Mouse (Mus musculus) hindbrain, embryonic 15.5 days (tissue): ENCODE data around the gene Nup160. TPM values are rescaled to one million over a fixed set of nuclear protein-coding genes. Genes with fewer than 3 reads are reported as not detected.

Experiments used
- ATAC-seq: fragments of 200-750 bp; cut with Nextera tagmentation; 2 replicates; pipeline ENCODE4 v1.8.0; 2017; ENCODE audit warnings: low read depth, moderate number of reproducible peaks, moderate TSS enrichment; ENCODE audit not compliant: low FRiP score
- H3K27ac ChIP-seq: fragments of 300-500 bp; sonication (generic); replicated peaks from 2 replicates; pipeline ENCODE4 v1.5.1; 2015; ENCODE audit warnings: mild to moderate bottlenecking, inconsistent platforms
- H3K27me3 ChIP-seq: fragments of 300-500 bp; sonication (generic); 2 replicates; pipeline ENCODE4 v1.6.1; 2015; ENCODE audit warnings: control low read depth, inconsistent platforms
- H3K36me3 ChIP-seq: fragments of 300-500 bp; sonication (generic); 2 replicates; pipeline ENCODE4 v1.6.1; 2015; ENCODE audit warnings: control low read depth, inconsistent platforms
- H3K4me1 ChIP-seq: fragments of 300-500 bp; sonication (generic); replicated peaks from 2 replicates; pipeline ENCODE4 v1.6.1; 2015; ENCODE audit warnings: control low read depth, inconsistent platforms
- H3K4me2 ChIP-seq: fragments of 300-500 bp; sonication (generic); 2 replicates; pipeline ENCODE4 v1.6.1; 2015; ENCODE audit warnings: moderate library complexity, mild to moderate bottlenecking, inconsistent platforms
- H3K4me3 ChIP-seq: fragments of 300-500 bp; sonication (generic); 2 replicates; pipeline ENCODE4 v1.5.1; 2015; ENCODE audit warnings: mild to moderate bottlenecking, inconsistent platforms
- H3K9ac ChIP-seq: fragments of 300-500 bp; sonication (generic); 2 replicates; pipeline ENCODE4 v1.6.1; 2015; ENCODE audit warnings: inconsistent platforms
- H3K9me3 ChIP-seq: fragments of 300-500 bp; sonication (generic); 2 replicates; pipeline ENCODE4 v1.6.1; 2016; ENCODE audit warnings: control low read depth, inconsistent platforms
- WGBS: fragments of 180-500 bp; shearing (Covaris S2); methylation state at CpG from one replicate; pipeline ENCODE4 v1.1.7; 2015; 5-methylcytosine and 5-hydroxymethylcytosine counted together
- polyA plus RNA-seq: library from polyadenylated mRNA; unstranded; fragments of >200 nt; fragmentation: Nextera tagmentation; extraction: Ambion mirVana; gene quantifications from 2 replicates; pipeline ENCODE4 v1.2.1, GENCODE M21; 2015

Nup160 gene
- polyA plus RNA-seq, 1 experiment from 2014 or later, result 23.4 TPM

- Histone ChIP-seq H3K36me3 (peaks cover 51% of the 10 kb centered on the region), H3K9ac (no peak overlapping the region), H3K4me1 (peaks cover 27% of the 10 kb centered on the region), H3K4me3 (no peak overlapping the region), H3K27ac (no peak overlapping the region), H3K4me2 (no peak overlapping the region), H3K27me3 (no peaks in the 10 kb centered on the region), H3K9me3 (no peaks in the 10 kb centered on the region)
- WGBS, result 85% methylated on average over 6 of the region's 6 CpGs
- ATAC-seq, result no peak
These were observed 72.9 kb downstream of the Nup160 start for GRCm38 (mm10) chr2:90749676-90750459.

- Histone ChIP-seq H3K9me3 (no peaks in the 10 kb centered on the region), H3K4me3 (no peak overlapping the region), H3K27ac (no peak overlapping the region), H3K4me2 (no peak overlapping the region), H3K9ac (no peak overlapping the region), H3K4me1 (peaks cover 13% of the 10 kb centered on the region), H3K27me3 (no peaks in the 10 kb centered on the region), H3K36me3 (peaks cover 72% of the 10 kb centered on the region)
- ATAC-seq, result no peak
- 93% methylated on average over 2 of the region's 2 CpGs for WGBS
These were observed 76.5 kb downstream of the Nup160 start for GRCm38 (mm10) chr2:90753565-90753964.

- no peaks in the 10 kb centered on the region for H3K27me3 ChIP-seq
- no peak overlapping the region for H3K4me3 ChIP-seq
- no peak overlapping the region for H3K9ac ChIP-seq
- no peak overlapping the region for H3K27ac ChIP-seq
- 98% methylated on average over 3 of the region's 3 CpGs for WGBS
- ATAC-seq, result no peak
- H3K4me2 ChIP-seq, result no peak overlapping the region
- peaks cover 7% of the 10 kb centered on the region; the same call in 1 of the 2 replicates for H3K4me1 ChIP-seq
- no peaks in the 10 kb centered on the region for H3K9me3 ChIP-seq
- peaks cover 75% of the 10 kb centered on the region for H3K36me3 ChIP-seq
These were observed 77.2 kb downstream of the Nup160 start for GRCm38 (mm10) chr2:90754188-90754587.

GRCm38 (mm10) chr2:90765123-90765522 is 88.1 kb downstream of the Nup160 start:
- no peak for ATAC-seq
- no peak overlapping the region for H3K4me3 ChIP-seq
- no peaks in the 10 kb centered on the region for H3K9me3 ChIP-seq
- H3K9ac ChIP-seq, result no peak overlapping the region
- no peaks in the 10 kb centered on the region for H3K4me1 ChIP-seq
- peaks cover 86% of the 10 kb centered on the region for H3K36me3 ChIP-seq
- no peaks in the 10 kb centered on the region for H3K27me3 ChIP-seq
- no peak overlapping the region for H3K4me2 ChIP-seq
- H3K27ac ChIP-seq, result no peak overlapping the region
- 90% methylated on average over 3 of the region's 3 CpGs for WGBS

- ATAC-seq, result no peak
- 57% methylated on average over 3 of the region's 3 CpGs for WGBS
- Histone ChIP-seq H3K4me2 (no peak overlapping the region), H3K9ac (no peak overlapping the region), H3K36me3 (peaks cover 44% of the 10 kb centered on the region), H3K9me3 (no peaks in the 10 kb centered on the region), H3K27me3 (peaks cover 10% of the 10 kb centered on the region; the same call in 1 of the 2 replicates), H3K4me1 (peaks cover 13% of the 10 kb centered on the region), H3K27ac (no peak overlapping the region), H3K4me3 (no peak overlapping the region)
These were observed 104.3 kb downstream of the Nup160 start for GRCm38 (mm10) chr2:90781323-90781722.

GRCm38 (mm10) chr2:90781938-90782337 is 104.9 kb downstream of the Nup160 start:
- Histone ChIP-seq H3K9me3 (no peaks in the 10 kb centered on the region), H3K36me3 (peaks cover 39% of the 10 kb centered on the region), H3K4me1 (peaks cover 13% of the 10 kb centered on the region), H3K9ac (no peak overlapping the region), H3K27ac (no peak overlapping the region), H3K4me3 (no peak overlapping the region), H3K27me3 (peaks cover 10% of the 10 kb centered on the region; the same call in 1 of the 2 replicates), H3K4me2 (no peak overlapping the region)
- WGBS, result 53% methylated on average over 2 of the region's 2 CpGs
- ATAC-seq, result no peak

GRCm38 (mm10) chr2:90782458-90782857 is 105.4 kb downstream of the Nup160 start, which contains the start of gene Agbl2:
TSS of gene Agbl2 (plus strand) at chr2:90782727.
- H3K4me1 ChIP-seq, result peaks cover 13% of the 10 kb centered on the region
- H3K9me3 ChIP-seq, result no peaks in the 10 kb centered on the region
- peak within 1 kb of the TSS; percentile 33; the same call in 1 of the 2 replicates for H3K9ac ChIP-seq
- H3K4me3 ChIP-seq, result peak within 1 kb of the TSS; percentile 36
- WGBS, result 5% methylated on average over 11 of the region's 11 CpGs
- no peak within 1 kb of the TSS for H3K27ac ChIP-seq
- 0 out of 2 replicates have a peak, but pooled peaks have one; percentile 44 for ATAC-seq
- peak within 1 kb of the TSS; percentile 66 for H3K4me2 ChIP-seq
- peaks cover 36% of the 10 kb centered on the region for H3K36me3 ChIP-seq
- H3K27me3 ChIP-seq, result peaks cover 10% of the 10 kb centered on the region; the same call in 1 of the 2 replicates

- H3K27ac ChIP-seq, result no peak overlapping the region
- ATAC-seq, result 0 out of 2 replicates have a peak, but pooled peaks have one; percentile 55
- H3K9ac ChIP-seq, result peak overlapping the region; percentile 33; the same call in 1 of the 2 replicates
- no peaks in the 10 kb centered on the region for H3K9me3 ChIP-seq
- peaks cover 30% of the 10 kb centered on the region for H3K36me3 ChIP-seq
- peaks cover 13% of the 10 kb centered on the region for H3K4me1 ChIP-seq
- H3K4me2 ChIP-seq, result peak overlapping the region; percentile 66
- H3K27me3 ChIP-seq, result peaks cover 10% of the 10 kb centered on the region; the same call in 1 of the 2 replicates
- WGBS, result under 1% methylated on average over 27 of the region's 29 CpGs
- peak overlapping the region; percentile 36 for H3K4me3 ChIP-seq
These were observed 106.0 kb downstream of the Nup160 start for GRCm38 (mm10) chr2:90782901-90783486.

Other genes starting within 250 kb of the Nup160 start
- 5.7 and 6.8 TPM in 2 replicates for gene Ptprj, start 96.6 kb upstream of the Nup160 start, polyA plus RNA-seq
- 88.0 and 95.7 TPM in 2 replicates for gene Fnbp4, start 68.2 kb downstream of the Nup160 start, polyA plus RNA-seq
- 0.65 and 0.80 TPM in 2 replicates for gene Agbl2, start 105.5 kb downstream of the Nup160 start, polyA plus RNA-seq
- gene Mtch2, start 169.9 kb downstream of the Nup160 start, polyA plus RNA-seq, result 231 and 236 TPM in 2 replicates
- gene C1qtnf4, start 208.6 kb downstream of the Nup160 start, polyA plus RNA-seq, result 152 and 182 TPM in 2 replicates
- 52.7 and 58.0 TPM in 2 replicates for gene Kbtbd4, start 227.5 kb downstream of the Nup160 start, polyA plus RNA-seq
- 208 and 220 TPM in 2 replicates for gene Ndufs3, start 227.6 kb downstream of the Nup160 start, polyA plus RNA-seq